ENCODE assay signal across 12 mouse cellular contexts in genomic region chr16:30047421-30047831, GRCm38 (mm10). TPM values are rescaled to one million over a fixed set of nuclear protein-coding genes. Genes with fewer than 3 reads are reported as not detected.
DNase-seq lines count a peak whose midpoint lies in the region; ATAC-seq and TF ChIP-seq lines count a peak whose summit lies in the region.
"Had no signal": no experiment of that assay in that cellular context is flagged by ENCODE, and none has a peak within 500 bp of the region (broad histone marks: within the 10 kb centered on the region; RNA-seq: fewer than 3 reads in every experiment).

No protein-coding gene starts in this region.

- 53% methylated on average over 11 of the region's 11 CpGs for WGBS in forebrain, embryonic 10.5 days
- 37% methylated on average over 11 of the region's 11 CpGs for WGBS in forebrain, embryonic 14.5 days
- 31% methylated on average over 11 of the region's 11 CpGs for WGBS in lung, embryonic 14.5 days
- WGBS in lung, adult 2 months, result 48% methylated on average over 11 of the region's 11 CpGs

- TF ChIP-seq CTCF in lung, embryonic 14.5 days (IDR thresholded peaks at IDR 0.05; ENCODE audit: low read depth), result no peak
- no peak for TF ChIP-seq CTCF in lung, adult 2 months (IDR thresholded peaks at IDR 0.05; ENCODE audit: insufficient read depth, low read length)

- H3K4me2 ChIP-seq in forebrain, embryonic 14.5 days (ENCODE audit: low read length), result no peak overlapping the region
- H3K4me2 ChIP-seq in lung, embryonic 14.5 days, result peak overlapping the region; percentile 15; the same call in 1 of the 2 replicates
- H3K4me2 ChIP-seq: liver, embryonic 11.5 days; midbrain, embryonic 11.5 days had no signal

- H3K9ac ChIP-seq in forebrain, embryonic 14.5 days (ENCODE audit: low read length), result no peak overlapping the region
- no peak overlapping the region for H3K9ac ChIP-seq in lung, embryonic 14.5 days

- H3K9me3 ChIP-seq in forebrain, embryonic 10.5 days, result no peaks in the 10 kb centered on the region
- H3K9me3 ChIP-seq in forebrain, embryonic 14.5 days (replicated peaks; ENCODE audit: control insufficient read depth, low read length), result no peaks in the 10 kb centered on the region
- no peaks in the 10 kb centered on the region for H3K9me3 ChIP-seq in lung, embryonic 14.5 days (ENCODE audit: low read depth, low read length)

- H3K27me3 ChIP-seq in forebrain, embryonic 10.5 days (ENCODE audit: poor library complexity, severe bottlenecking), result peaks cover 59% of the 10 kb centered on the region
- no peaks in the 10 kb centered on the region for H3K27me3 ChIP-seq in forebrain, embryonic 14.5 days (replicated peaks; ENCODE audit: control insufficient read depth, insufficient read depth, low read length)
- H3K27me3 ChIP-seq in lung, embryonic 14.5 days (ENCODE audit: insufficient read depth, low read length), result no peaks in the 10 kb centered on the region

- 0 out of 2 replicates have a peak overlapping the region, but pooled peaks have one; percentile 22 for H3K27ac ChIP-seq in forebrain, embryonic 10.5 days
- H3K27ac ChIP-seq in forebrain, embryonic 14.5 days (ENCODE audit: low read depth, low read length), result no peak overlapping the region
- peak overlapping the region; percentile 58 for H3K27ac ChIP-seq in lung, embryonic 14.5 days (ENCODE audit: low read depth)

- H3K4me3 ChIP-seq in forebrain, embryonic 10.5 days, result no peak overlapping the region
- H3K4me3 ChIP-seq in forebrain, embryonic 14.5 days (ENCODE audit: low read depth, low read length), result no peak overlapping the region
- H3K4me3 ChIP-seq in lung, embryonic 14.5 days (ENCODE audit: low read depth, low read length), result no peak overlapping the region
- H3K4me3 ChIP-seq in lung, adult 2 months (replicated peaks; ENCODE audit: extremely low read depth, low read depth, low read length), result no peak overlapping the region

- intact Hi-C loops in left cerebral cortex, postnatal 14 days (cut with DNase I), result no loop called here

- H3K36me3 ChIP-seq in forebrain, embryonic 10.5 days (replicated peaks), result no peaks in the 10 kb centered on the region
- H3K36me3 ChIP-seq in forebrain, embryonic 14.5 days (ENCODE audit: control insufficient read depth, insufficient read depth, low read length), result no peaks in the 10 kb centered on the region
- H3K36me3 ChIP-seq in lung, embryonic 14.5 days (ENCODE audit: insufficient read depth), result no peaks in the 10 kb centered on the region

- ATAC-seq in forebrain, embryonic 14.5 days, result no peak
- peak; percentile 73 for ATAC-seq in lung, embryonic 14.5 days (ENCODE audit: insufficient read depth)

- peaks cover 18% of the 10 kb centered on the region for H3K4me1 ChIP-seq in forebrain, embryonic 10.5 days
- no peaks in the 10 kb centered on the region for H3K4me1 ChIP-seq in forebrain, embryonic 14.5 days (ENCODE audit: control insufficient read depth, insufficient read depth, low read length)
- peaks cover 8% of the 10 kb centered on the region; the same call in 1 of the 2 replicates for H3K4me1 ChIP-seq in lung, embryonic 14.5 days (ENCODE audit: insufficient read depth)
- H3K4me1 ChIP-seq in lung, adult 2 months (ENCODE audit: control insufficient read depth, insufficient read depth, low read length), result no peaks in the 10 kb centered on the region; the same call in 1 of the 2 replicates

- TF ChIP-seq POLR2A in lung, adult 2 months (IDR thresholded peaks at IDR 0.05; ENCODE audit: borderline replicate concordance, extremely low read depth, low read depth, low read length), result no peak

- DNase-seq in forebrain, embryonic 10.5 days (ENCODE audit: extremely low spot score, low spot score), result no peak
- no peak for DNase-seq in forebrain, embryonic 14.5 days (ENCODE audit: low spot score)
- peak; percentile 59 for DNase-seq in lung, embryonic 14.5 days
- no peak for DNase-seq in lung, adult 2 months
- peak; percentile 33 for DNase-seq in lung, postnatal 10 days
- DNase-seq in right cerebral cortex, postnatal 36 days (ENCODE audit: low spot score in 2 of 2), result no peak
- DNase-seq in left cerebral cortex, postnatal 14 days (ENCODE audit: low spot score in 2 of 2), result no peak
- DNase-seq in thymus, postnatal 4 days, result no peak
- DNase-seq: cerebellum, adult 8-10 months; right cerebral cortex, postnatal 4 days had no signal

RNA-seq across cellular contexts. Expression of gene Hes1, which starts 16.8 kb away (rescaled TPM):
- 42.5 and 49.0 TPM in 2 replicates for polyA plus RNA-seq in forebrain, embryonic 10.5 days (2016; fragmentation: Nextera tagmentation; extraction: Ambion mirVana)
- 15.2 and 20.5 TPM in 2 replicates for polyA plus RNA-seq in forebrain, embryonic 14.5 days (2014; fragmentation: Nextera tagmentation; extraction: Ambion mirVana)
- 52.9 and 54.0 TPM in 2 replicates for polyA plus RNA-seq in lung, embryonic 14.5 days (2014; fragmentation: Nextera tagmentation; extraction: Ambion mirVana)
- 167 and 332 TPM in 2 replicates for polyA plus RNA-seq in lung, adult 2 months (2012; rRNA removed)
- total RNA-seq in left cerebral cortex, postnatal 14 days (2021), result 10 to 100 TPM; 13.5 to 18.3 TPM

Comparison
In these comparisons a context has a peak if more than half of its experiments do, and no peak if none do; other contexts are left out.
1. DNase-seq: peak in lung, embryonic 14.5 days (single experiment) and lung, postnatal 10 days (single experiment); none in forebrain, embryonic 10.5 days (single experiment), forebrain, embryonic 14.5 days (single experiment), lung, adult 2 months (single experiment), right cerebral cortex, postnatal 36 days (0 of 2), left cerebral cortex, postnatal 14 days (0 of 2) and thymus, postnatal 4 days (single experiment).